Mouse (Mus musculus): ENCODE measurements around the gene Mef2c. TPM values are rescaled to one million over a fixed set of nuclear protein-coding genes. Genes with fewer than 3 reads are reported as not detected.

Gene Mef2c
- polyA plus RNA-seq, 1 experiment from 2014 or later = 33.4 TPM

GRCm38 (mm10) chr13:83492051-83492450 is 11.8 kb upstream of the Mef2c start:
- Histone ChIP-seq H3K27me3 (no peaks in the 10 kb centered on the region), H3K9ac (no peak overlapping the region), H3K4me1 (replicated peaks) (no peaks in the 10 kb centered on the region), H3K36me3 (no peaks in the 10 kb centered on the region), H3K4me2 (no peak overlapping the region), H3K27ac (replicated peaks) (no peak overlapping the region), H3K4me3 (no peak overlapping the region), H3K9me3 (no peaks in the 10 kb centered on the region)
- ATAC-seq (ENCODE audit: low FRiP score, low read depth) = no peak
- 85% methylated on average over 3 of the region's 3 CpGs for WGBS

GRCm38 (mm10) chr13:83497708-83498107 is 6.1 kb upstream of the Mef2c start:
- Histone ChIP-seq H3K9me3 (no peaks in the 10 kb centered on the region), H3K4me2 (no peak overlapping the region), H3K9ac (no peak overlapping the region), H3K27ac (replicated peaks) (no peak overlapping the region), H3K36me3 (no peaks in the 10 kb centered on the region), H3K4me3 (no peak overlapping the region), H3K4me1 (replicated peaks) (no peaks in the 10 kb centered on the region), H3K27me3 (no peaks in the 10 kb centered on the region)
- 89% methylated on average over 3 of the region's 3 CpGs for WGBS
- no peak for ATAC-seq (ENCODE audit: low FRiP score, low read depth)

DNA sequence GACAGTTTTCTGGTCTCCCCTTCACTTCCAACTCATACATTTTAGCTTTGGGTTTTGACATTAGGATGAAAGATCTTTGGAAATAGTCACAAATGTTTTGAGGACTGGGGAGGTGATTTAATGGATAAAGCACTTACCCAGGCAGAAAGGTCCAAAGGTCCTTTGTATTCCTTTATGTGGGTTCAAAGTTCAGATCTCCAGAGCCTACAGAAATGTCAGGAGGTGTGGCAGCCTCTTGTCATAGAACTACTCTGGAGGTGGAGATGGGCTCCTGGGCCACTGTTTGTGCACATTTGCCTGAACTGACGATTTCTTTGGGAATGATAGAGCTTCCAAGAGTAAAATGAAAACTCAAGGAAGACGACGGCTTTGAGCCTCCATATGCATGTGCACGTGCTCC is 4.3 kb upstream of the Mef2c start:
- Histone ChIP-seq H3K27me3 (no peaks in the 10 kb centered on the region), H3K4me3 (no peak overlapping the region), H3K4me2 (no peak overlapping the region), H3K9me3 (no peaks in the 10 kb centered on the region), H3K36me3 (no peaks in the 10 kb centered on the region), H3K27ac (replicated peaks) (no peak overlapping the region), H3K9ac (no peak overlapping the region), H3K4me1 (replicated peaks) (no peaks in the 10 kb centered on the region)
- no peak for ATAC-seq (ENCODE audit: low FRiP score, low read depth)
- 51% methylated on average over 4 of the region's 4 CpGs for WGBS

- Histone ChIP-seq H3K9ac (no peak overlapping the region), H3K27me3 (no peaks in the 10 kb centered on the region), H3K36me3 (no peaks in the 10 kb centered on the region), H3K27ac (replicated peaks) (no peak overlapping the region), H3K4me3 (no peak overlapping the region), H3K4me1 (replicated peaks) (no peaks in the 10 kb centered on the region), H3K9me3 (no peaks in the 10 kb centered on the region), H3K4me2 (no peak overlapping the region)
- no peak for ATAC-seq (ENCODE audit: low FRiP score, low read depth)
- 96% methylated on average over 1 of the region's 1 CpGs for WGBS
Observed at GRCm38 (mm10) chr13:83507687-83508086, 3.9 kb downstream of the Mef2c start.

- no peak overlapping the region for H3K4me2 ChIP-seq
- H3K36me3 ChIP-seq = no peaks in the 10 kb centered on the region
- no peak for ATAC-seq (ENCODE audit: low FRiP score, low read depth)
- 60% methylated on average over 4 of the region's 4 CpGs for WGBS
- no peaks in the 10 kb centered on the region for H3K9me3 ChIP-seq
- H3K4me3 ChIP-seq = no peak overlapping the region
- no peak overlapping the region for H3K27ac ChIP-seq (replicated peaks)
- no peak overlapping the region for H3K9ac ChIP-seq
- H3K4me1 ChIP-seq (replicated peaks) = peaks cover 5% of the 10 kb centered on the region; the same call in 1 of the 2 replicates
- no peaks in the 10 kb centered on the region for H3K27me3 ChIP-seq
Observed at GRCm38 (mm10) chr13:83515013-83515547, 11.2 kb downstream of the Mef2c start.

GRCm38 (mm10) chr13:83517660-83518609 is 14.1 kb downstream of the Mef2c start:
- no peaks in the 10 kb centered on the region for H3K9me3 ChIP-seq
- H3K27ac ChIP-seq (replicated peaks) = peak overlapping the region; percentile 88
- H3K27me3 ChIP-seq = no peaks in the 10 kb centered on the region
- peak overlapping the region; percentile 42 for H3K9ac ChIP-seq
- peaks cover 5% of the 10 kb centered on the region; the same call in 1 of the 2 replicates for H3K4me1 ChIP-seq (replicated peaks)
- H3K4me3 ChIP-seq = peak overlapping the region; percentile 60
- 0% methylated on average over 27 of the region's 27 CpGs for WGBS
- H3K4me2 ChIP-seq = peak overlapping the region; percentile 86
- no peaks in the 10 kb centered on the region for H3K36me3 ChIP-seq
- ATAC-seq (ENCODE audit: low FRiP score, low read depth) = peak; percentile 94

DNA sequence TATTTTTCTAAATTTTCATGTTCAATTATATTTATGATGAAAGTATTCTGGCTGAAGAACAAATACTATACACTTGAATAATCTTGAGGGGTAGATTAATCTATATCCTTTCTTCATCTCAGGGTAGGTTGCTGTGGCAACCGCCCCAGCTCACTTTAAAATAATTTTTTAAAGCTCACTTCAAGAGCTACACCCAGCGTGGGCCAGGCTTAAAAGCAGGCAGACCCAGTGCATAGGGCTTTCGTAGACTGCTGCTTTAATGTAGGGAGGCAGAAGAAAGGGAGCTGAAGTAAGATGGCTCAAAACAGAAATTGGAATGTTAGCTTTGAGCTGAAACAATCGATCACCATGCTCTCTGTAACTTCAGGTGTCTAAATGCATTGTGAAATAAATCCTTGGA is 17.0 kb downstream of the Mef2c start:
- H3K27ac ChIP-seq (replicated peaks) = no peak overlapping the region
- H3K4me1 ChIP-seq (replicated peaks) = peaks cover 11% of the 10 kb centered on the region
- no peak overlapping the region for H3K4me2 ChIP-seq
- H3K9me3 ChIP-seq = no peaks in the 10 kb centered on the region
- H3K27me3 ChIP-seq = no peaks in the 10 kb centered on the region
- no peak for ATAC-seq (ENCODE audit: low FRiP score, low read depth)
- no peak overlapping the region for H3K4me3 ChIP-seq
- H3K9ac ChIP-seq = no peak overlapping the region
- H3K36me3 ChIP-seq = no peaks in the 10 kb centered on the region
- WGBS = 62% methylated on average over 4 of the region's 4 CpGs

DNA sequence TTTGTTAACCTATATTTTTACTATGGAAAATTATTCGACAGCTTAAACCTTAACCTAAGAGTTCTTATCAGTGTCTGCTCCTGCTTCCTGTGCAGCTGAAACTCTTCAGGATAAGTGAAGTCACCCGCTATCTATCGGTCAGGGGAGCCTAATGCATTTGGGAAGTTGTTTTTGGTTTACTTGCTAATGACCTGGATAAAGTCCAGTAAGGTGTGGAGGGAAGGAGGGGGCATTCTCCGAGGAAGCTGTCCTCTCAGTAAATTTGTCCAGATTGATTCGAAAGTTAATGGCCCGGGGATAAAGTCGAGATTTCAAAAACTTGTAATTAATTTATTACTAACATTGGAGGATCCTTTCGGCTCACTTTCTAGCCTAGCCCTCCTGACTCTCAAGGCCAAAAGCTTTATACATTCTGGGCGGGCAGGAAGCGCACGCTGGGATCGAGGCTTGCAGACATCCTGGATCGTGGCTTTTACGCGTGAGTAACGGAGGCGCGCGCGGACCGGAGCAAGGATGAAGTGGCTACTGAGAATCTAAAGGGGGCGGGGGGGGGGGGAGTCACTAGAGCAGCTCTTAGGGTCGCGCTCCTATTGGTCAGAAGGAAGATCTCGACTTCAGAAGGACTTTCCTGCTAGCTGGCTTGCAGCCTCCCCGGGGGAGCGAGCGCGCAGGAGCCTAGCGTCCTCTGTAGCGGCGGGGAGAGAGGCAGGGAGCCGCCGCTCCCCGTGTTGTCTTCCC is 19.6 kb downstream of the Mef2c start:
- H3K9me3 ChIP-seq = no peaks in the 10 kb centered on the region
- peak overlapping the region; percentile 79 for H3K4me2 ChIP-seq
- WGBS = 2% methylated on average over 35 of the region's 35 CpGs
- peak overlapping the region; percentile 64 for H3K9ac ChIP-seq
- H3K27me3 ChIP-seq = no peaks in the 10 kb centered on the region
- peak; percentile 73 for ATAC-seq (ENCODE audit: low FRiP score, low read depth)
- H3K27ac ChIP-seq (replicated peaks) = peak overlapping the region; percentile 83
- peak overlapping the region; percentile 64 for H3K4me3 ChIP-seq
- H3K4me1 ChIP-seq (replicated peaks) = peaks cover 6% of the 10 kb centered on the region
- H3K36me3 ChIP-seq = no peaks in the 10 kb centered on the region

DNA sequence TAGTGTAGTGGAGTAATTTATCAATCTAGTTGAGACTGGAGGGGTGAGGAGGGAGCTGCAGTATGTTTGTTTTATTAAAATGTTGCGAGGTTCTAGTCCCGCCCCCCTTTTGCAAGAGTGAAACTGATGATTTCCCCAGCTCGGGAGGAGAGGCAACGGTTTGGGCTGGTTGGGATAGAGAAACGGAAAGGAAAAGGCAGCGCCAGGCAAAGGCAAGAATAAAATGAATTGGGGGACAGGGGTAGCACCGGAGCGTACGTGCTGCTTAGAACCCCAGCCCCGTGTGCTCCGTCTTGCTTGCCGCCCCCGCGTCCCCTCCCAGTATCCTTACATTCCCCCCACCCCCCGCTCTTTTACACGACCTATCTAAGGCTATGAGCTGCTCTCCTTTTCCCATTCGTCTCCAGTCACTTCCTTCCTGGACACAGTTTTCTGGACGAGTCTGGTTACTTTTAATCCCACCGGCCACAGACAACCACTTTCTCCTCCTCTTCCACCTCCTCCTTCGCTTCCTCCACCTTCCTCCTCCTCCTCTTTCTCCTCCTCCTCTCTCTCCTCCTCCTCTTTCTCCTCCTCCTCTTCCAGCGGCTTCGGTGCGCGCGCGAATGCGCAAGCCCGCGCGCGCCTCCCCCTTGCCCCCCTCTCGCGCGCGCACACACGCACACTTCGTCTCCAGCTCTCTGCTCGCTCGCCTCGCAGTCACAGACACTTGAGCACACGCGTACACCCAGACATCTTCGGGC is 20.5 kb downstream of the Mef2c start:
- WGBS = under 1% methylated on average over 43 of the region's 43 CpGs
- ATAC-seq (ENCODE audit: low FRiP score, low read depth) = peak; percentile 87
- Histone ChIP-seq H3K9ac (peak overlapping the region; percentile 64), H3K4me3 (peak overlapping the region; percentile 64), H3K9me3 (no peaks in the 10 kb centered on the region), H3K27ac (replicated peaks) (peak overlapping the region; percentile 83), H3K27me3 (no peaks in the 10 kb centered on the region), H3K36me3 (no peaks in the 10 kb centered on the region), H3K4me2 (peak overlapping the region; percentile 79), H3K4me1 (replicated peaks) (peaks cover 6% of the 10 kb centered on the region)

GRCm38 (mm10) chr13:83524902-83525715 is 21.3 kb downstream of the Mef2c start:
- ATAC-seq (ENCODE audit: low FRiP score, low read depth) = no peak
- WGBS = 18% methylated on average over 7 of the region's 7 CpGs

DNA sequence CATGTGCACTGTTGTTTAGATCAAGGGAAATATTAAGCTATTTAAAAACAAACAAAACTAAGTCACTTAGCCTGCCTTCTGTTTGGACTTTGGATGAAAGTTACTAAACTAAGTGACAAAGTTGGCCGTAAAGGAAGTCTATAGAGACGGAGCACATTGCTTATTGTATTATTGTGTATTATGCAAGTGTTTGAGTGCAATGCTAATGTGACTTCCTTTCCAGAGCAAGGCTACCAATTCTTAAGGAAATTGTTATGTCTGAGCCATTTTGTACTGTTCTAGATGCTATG is 21.8 kb downstream of the Mef2c start:
- ATAC-seq (ENCODE audit: low FRiP score, low read depth) = no peak
- 67% methylated on average over 2 of the region's 2 CpGs for WGBS
- peak overlapping the region; percentile 79 for H3K4me2 ChIP-seq

More at GRCm38 (mm10) chr13:83524902-83525715, 21.3 kb downstream of the Mef2c start:
- no peaks in the 10 kb centered on the region for H3K36me3 ChIP-seq
- H3K4me3 ChIP-seq = peak overlapping the region; percentile 64
- no peaks in the 10 kb centered on the region for H3K9me3 ChIP-seq
- peak overlapping the region; percentile 64 for H3K9ac ChIP-seq
- peak overlapping the region; percentile 83 for H3K27ac ChIP-seq (replicated peaks)
- no peaks in the 10 kb centered on the region for H3K27me3 ChIP-seq
- H3K4me2 ChIP-seq = peak overlapping the region; percentile 79
- H3K4me1 ChIP-seq (replicated peaks) = peaks cover 6% of the 10 kb centered on the region; the same call in 1 of the 2 replicates

More for the DNA sequence above, 21.8 kb downstream of the Mef2c start:
- H3K9ac ChIP-seq = no peak overlapping the region
- H3K4me1 ChIP-seq (replicated peaks) = peaks cover 6% of the 10 kb centered on the region; the same call in 1 of the 2 replicates
- no peaks in the 10 kb centered on the region for H3K27me3 ChIP-seq
- no peaks in the 10 kb centered on the region for H3K9me3 ChIP-seq
- H3K27ac ChIP-seq (replicated peaks) = 0 out of 2 replicates have a peak overlapping the region, but pooled peaks have one; percentile 83
- H3K36me3 ChIP-seq = no peaks in the 10 kb centered on the region
- H3K4me3 ChIP-seq = peak overlapping the region; percentile 64
